Mouse (Mus musculus) embryonic facial prominence, embryonic 15.5 days (tissue): ENCODE measurements around the gene Mapkap1. TPM values are rescaled to one million over a fixed set of nuclear protein-coding genes. Genes with fewer than 3 reads are reported as not detected.
A peak's percentile ranks its signal among the peaks of the same experiment; 100 is the strongest.
"Not testable (repeated sequence)": the region's sequence is repeated elsewhere in the genome, so short reads cannot be mapped to it uniquely, and the experiment has no call there.

Experiments
- ATAC-seq: fragments of 200-750 bp; cut with Nextera tagmentation; 2 replicates; pipeline ENCODE4 v1.8.0; 2017; ENCODE audit warnings: low read depth, moderate TSS enrichment; ENCODE audit not compliant: insufficient number of reproducible peaks, low FRiP score, low TSS enrichment
- H3K27ac ChIP-seq: fragments of 300-500 bp; sonication (generic); replicated peaks from 2 replicates; pipeline ENCODE4 v1.5.1; 2015; ENCODE audit warnings: mild to moderate bottlenecking, inconsistent platforms
- H3K27me3 ChIP-seq: fragments of 300-500 bp; sonication (generic); 2 replicates; pipeline ENCODE4 v1.6.1; 2015; ENCODE audit warnings: inconsistent platforms
- H3K36me3 ChIP-seq: fragments of 300-500 bp; sonication (generic); 2 replicates; pipeline ENCODE4 v1.6.1; 2015; ENCODE audit warnings: mild to moderate bottlenecking, inconsistent platforms
- H3K4me1 ChIP-seq: fragments of 300-500 bp; sonication (generic); 2 replicates; pipeline ENCODE4 v1.6.1; 2015; ENCODE audit warnings: inconsistent platforms
- H3K4me2 ChIP-seq: fragments of 300-500 bp; sonication (generic); replicated peaks from 2 replicates; pipeline ENCODE4 v1.6.1; 2015; ENCODE audit warnings: mild to moderate bottlenecking, inconsistent platforms
- H3K4me3 ChIP-seq: fragments of 300-500 bp; sonication (generic); replicated peaks from 2 replicates; pipeline ENCODE4 v1.5.1; 2015; ENCODE audit warnings: mild to moderate bottlenecking, inconsistent platforms
- H3K9ac ChIP-seq: fragments of 300-500 bp; sonication (generic); 2 replicates; pipeline ENCODE4 v1.6.1; 2015; ENCODE audit warnings: inconsistent platforms
- H3K9me3 ChIP-seq: fragments of 300-500 bp; sonication (generic); replicated peaks from 2 replicates; pipeline ENCODE4 v1.6.1; 2016; ENCODE audit warnings: inconsistent platforms
- WGBS: fragments of 180-500 bp; shearing (Covaris S2); methylation state at CpG from one replicate; pipeline ENCODE4 v1.1.7; 2015; 5-methylcytosine and 5-hydroxymethylcytosine counted together
- polyA plus RNA-seq: library from polyadenylated mRNA; unstranded; fragments of >200 nt; fragmentation: Nextera tagmentation; extraction: Ambion mirVana; gene quantifications from 2 replicates; pipeline ENCODE4 v1.2.1, GENCODE M21; 2015

Gene Mapkap1
- polyA plus RNA-seq, 1 experiment from 2014 or later, result 104 TPM

- no peak for ATAC-seq
- no peaks in the 10 kb centered on the region for H3K9me3 ChIP-seq
- no peaks in the 10 kb centered on the region for H3K27me3 ChIP-seq
- H3K4me2 ChIP-seq, result no peak overlapping the region
- no peak overlapping the region for H3K9ac ChIP-seq
- H3K4me3 ChIP-seq, result no peak overlapping the region
- H3K4me1 ChIP-seq, result no peaks in the 10 kb centered on the region
- no peak overlapping the region for H3K27ac ChIP-seq
- WGBS, result 91% methylated on average over 2 of the region's 2 CpGs
- H3K36me3 ChIP-seq, result no peaks in the 10 kb centered on the region
Observed at GRCm38 (mm10) chr2:34378930-34379329, 27.6 kb upstream of the Mapkap1 start.

DNA sequence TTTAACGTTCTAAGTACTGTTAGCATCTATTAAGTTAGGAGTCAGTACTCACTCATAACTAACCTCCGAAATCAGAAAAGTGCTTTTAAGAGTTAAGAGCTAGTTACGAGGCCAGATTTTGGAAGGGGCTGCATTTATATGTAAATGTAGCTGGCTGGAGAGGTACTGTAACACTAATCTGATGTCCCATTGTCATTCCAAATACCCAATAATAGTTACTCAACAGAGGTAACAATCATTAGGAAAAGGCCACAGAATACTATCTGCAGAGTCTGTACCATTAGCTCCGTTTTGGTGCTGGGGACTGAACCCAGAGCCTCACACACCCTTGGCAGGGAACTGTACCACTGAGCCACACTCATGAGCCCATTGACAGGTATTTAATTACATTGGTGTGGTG, 7.0 kb upstream of the Mapkap1 start:
- H3K4me2 ChIP-seq, result no peak overlapping the region
- no peak overlapping the region for H3K27ac ChIP-seq
- no peaks in the 10 kb centered on the region for H3K4me1 ChIP-seq
- H3K27me3 ChIP-seq, result no peaks in the 10 kb centered on the region
- 57% methylated on average over 4 of the region's 4 CpGs for WGBS
- no peak overlapping the region for H3K9ac ChIP-seq
- no peak overlapping the region for H3K4me3 ChIP-seq
- H3K36me3 ChIP-seq, result no peaks in the 10 kb centered on the region
- H3K9me3 ChIP-seq, result no peaks in the 10 kb centered on the region
- no peak for ATAC-seq

DNA sequence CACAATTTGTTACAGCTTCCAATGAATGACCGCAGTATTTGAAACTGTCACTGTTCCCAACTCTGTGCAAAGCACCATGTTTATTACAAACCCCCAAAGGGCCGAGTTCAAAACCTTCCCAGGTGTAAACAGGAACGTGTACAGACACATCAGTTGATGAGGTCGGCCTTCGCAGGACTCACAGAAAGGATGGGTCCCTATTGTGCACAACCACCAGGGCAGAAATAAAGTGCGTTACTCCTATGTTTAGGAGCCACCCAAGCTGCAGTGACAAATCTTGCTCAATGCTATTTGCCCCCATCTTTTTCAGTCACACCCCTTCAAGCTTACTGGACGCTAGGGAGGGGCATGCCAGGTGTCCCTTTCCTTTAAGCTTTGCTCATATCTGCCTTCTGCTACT, 1.0 kb downstream of the Mapkap1 start:
- H3K9me3 ChIP-seq, result no peaks in the 10 kb centered on the region
- H3K27ac ChIP-seq, result no peak overlapping the region
- H3K9ac ChIP-seq, result peak overlapping the region; percentile 82; the same call in 1 of the 2 replicates
- no peak for ATAC-seq
- WGBS, result 43% methylated on average over 7 of the region's 7 CpGs
- H3K4me2 ChIP-seq, result peak overlapping the region; percentile 70
- H3K4me1 ChIP-seq, result peaks cover 15% of the 10 kb centered on the region
- peak overlapping the region; percentile 91 for H3K4me3 ChIP-seq
- no peaks in the 10 kb centered on the region for H3K27me3 ChIP-seq
- H3K36me3 ChIP-seq, result no peaks in the 10 kb centered on the region

GRCm38 (mm10) chr2:34408341-34408740, 1.8 kb downstream of the Mapkap1 start:
- ATAC-seq, result no peak
- Histone ChIP-seq H3K4me2 (peak overlapping the region; percentile 70; the same call in 1 of the 2 replicates), H3K27ac (no peak overlapping the region), H3K4me3 (no peak overlapping the region), H3K27me3 (no peaks in the 10 kb centered on the region), H3K36me3 (no peaks in the 10 kb centered on the region), H3K9me3 (no peaks in the 10 kb centered on the region), H3K4me1 (peaks cover 15% of the 10 kb centered on the region), H3K9ac (no peak overlapping the region)
- 88% methylated on average over 10 of the region's 10 CpGs for WGBS

DNA sequence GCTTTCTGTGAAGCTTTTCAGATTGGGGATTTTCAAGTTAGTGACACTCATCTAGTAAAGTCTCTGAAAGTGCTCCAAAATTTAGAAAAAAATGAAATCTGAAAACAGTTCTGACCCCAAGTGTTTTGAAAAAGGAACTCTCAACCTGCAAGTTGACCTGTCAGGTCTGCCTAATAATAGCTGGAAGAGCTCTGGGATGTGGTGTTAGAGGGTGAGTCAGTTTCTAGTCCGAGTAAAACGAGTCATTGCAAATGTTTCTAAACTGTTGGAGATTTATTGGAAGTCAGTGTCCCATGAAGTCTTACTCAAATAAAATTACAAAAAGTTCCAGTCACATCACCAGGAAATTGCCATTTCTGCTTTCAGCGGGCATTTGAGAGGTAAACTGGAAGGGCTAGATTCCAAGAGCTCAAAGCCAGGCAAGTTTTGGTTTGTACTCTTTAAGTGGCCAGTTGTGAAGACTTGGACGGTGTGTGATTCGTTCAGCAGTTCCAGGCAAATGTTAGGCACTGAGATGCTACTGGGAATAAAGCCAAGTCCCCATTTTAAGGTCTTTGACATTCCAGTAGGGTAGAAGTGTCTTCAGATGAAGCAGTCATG, 3.3 kb downstream of the Mapkap1 start:
- Histone ChIP-seq H3K27ac (no peak overlapping the region), H3K27me3 (no peaks in the 10 kb centered on the region), H3K9me3 (no peaks in the 10 kb centered on the region), H3K9ac (no peak overlapping the region), H3K36me3 (no peaks in the 10 kb centered on the region), H3K4me2 (no peak overlapping the region), H3K4me1 (peaks cover 15% of the 10 kb centered on the region), H3K4me3 (no peak overlapping the region)
- 73% methylated on average over 5 of the region's 5 CpGs for WGBS
- no peak for ATAC-seq

DNA sequence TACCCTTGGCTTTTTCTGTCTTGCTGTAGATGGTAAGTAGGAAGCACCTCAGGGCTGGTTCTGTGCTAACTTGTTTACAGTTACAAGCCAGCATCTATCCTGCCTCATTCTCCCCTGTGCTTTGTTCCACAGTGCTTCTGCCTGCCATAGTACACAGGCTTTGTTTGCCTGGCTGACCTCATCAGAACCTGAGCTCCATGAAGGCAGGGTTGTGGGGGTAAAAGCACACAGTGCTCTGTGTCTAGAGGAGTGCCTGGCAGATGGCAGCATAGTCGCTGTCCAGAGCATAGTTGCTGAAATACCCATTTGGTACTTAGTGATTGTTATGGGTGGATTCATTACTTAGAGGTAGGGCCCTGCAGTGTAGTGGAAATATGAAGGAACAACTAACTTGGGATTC, 13.7 kb downstream of the Mapkap1 start:
- WGBS, result 47% methylated on average over 1 of the region's 1 CpGs
- Histone ChIP-seq H3K4me1 (peaks cover 3% of the 10 kb centered on the region; the same call in 1 of the 2 replicates), H3K27ac (no peak overlapping the region), H3K4me2 (no peak overlapping the region), H3K9me3 (no peaks in the 10 kb centered on the region), H3K4me3 (no peak overlapping the region), H3K9ac (no peak overlapping the region), H3K36me3 (no peaks in the 10 kb centered on the region; the same call in 1 of the 2 replicates), H3K27me3 (no peaks in the 10 kb centered on the region)
- no peak for ATAC-seq

GRCm38 (mm10) chr2:34424186-34424585, 17.6 kb downstream of the Mapkap1 start:
- Histone ChIP-seq H3K4me2 (no peak overlapping the region), H3K27me3 (no peaks in the 10 kb centered on the region), H3K27ac (no peak overlapping the region), H3K36me3 (no peaks in the 10 kb centered on the region; the same call in 1 of the 2 replicates), H3K9ac (no peak overlapping the region), H3K4me1 (peaks cover 7% of the 10 kb centered on the region; the same call in 1 of the 2 replicates), H3K9me3 (no peaks in the 10 kb centered on the region), H3K4me3 (no peak overlapping the region)
- 69% methylated on average over 3 of the region's 3 CpGs for WGBS
- ATAC-seq, result no peak

- Histone ChIP-seq H3K36me3 (no peaks in the 10 kb centered on the region), H3K9me3 (no peaks in the 10 kb centered on the region), H3K4me3 (no peak overlapping the region), H3K9ac (no peak overlapping the region), H3K27me3 (no peaks in the 10 kb centered on the region), H3K4me2 (no peak overlapping the region), H3K27ac (no peak overlapping the region), H3K4me1 (peaks cover 7% of the 10 kb centered on the region; the same call in 1 of the 2 replicates)
- ATAC-seq, result no peak
- WGBS, result 60% methylated on average over 4 of the region's 4 CpGs
Observed at GRCm38 (mm10) chr2:34425573-34426223, 19.1 kb downstream of the Mapkap1 start.

- no peak overlapping the region for H3K4me3 ChIP-seq
- no peaks in the 10 kb centered on the region for H3K9me3 ChIP-seq
- ATAC-seq, result no peak
- no peak overlapping the region for H3K4me2 ChIP-seq
- no peak overlapping the region for H3K27ac ChIP-seq
- H3K9ac ChIP-seq, result no peak overlapping the region
- H3K36me3 ChIP-seq, result no peaks in the 10 kb centered on the region
- 95% methylated on average over 8 of the region's 8 CpGs for WGBS
- no peaks in the 10 kb centered on the region for H3K27me3 ChIP-seq
- 0 out of 2 replicates have a peak, but pooled peaks cover 2% of the 10 kb centered on the region for H3K4me1 ChIP-seq
Observed at GRCm38 (mm10) chr2:34430663-34431062, 24.1 kb downstream of the Mapkap1 start.

GRCm38 (mm10) chr2:34431701-34432372, 25.3 kb downstream of the Mapkap1 start:
- Histone ChIP-seq H3K27ac (no peak overlapping the region), H3K9ac (no peak overlapping the region), H3K4me2 (no peak overlapping the region), H3K36me3 (no peaks in the 10 kb centered on the region), H3K4me1 (no peaks in the 10 kb centered on the region), H3K9me3 (no peaks in the 10 kb centered on the region), H3K27me3 (no peaks in the 10 kb centered on the region), H3K4me3 (no peak overlapping the region)
- ATAC-seq, result no peak
- WGBS, result 93% methylated on average over 12 of the region's 12 CpGs

DNA sequence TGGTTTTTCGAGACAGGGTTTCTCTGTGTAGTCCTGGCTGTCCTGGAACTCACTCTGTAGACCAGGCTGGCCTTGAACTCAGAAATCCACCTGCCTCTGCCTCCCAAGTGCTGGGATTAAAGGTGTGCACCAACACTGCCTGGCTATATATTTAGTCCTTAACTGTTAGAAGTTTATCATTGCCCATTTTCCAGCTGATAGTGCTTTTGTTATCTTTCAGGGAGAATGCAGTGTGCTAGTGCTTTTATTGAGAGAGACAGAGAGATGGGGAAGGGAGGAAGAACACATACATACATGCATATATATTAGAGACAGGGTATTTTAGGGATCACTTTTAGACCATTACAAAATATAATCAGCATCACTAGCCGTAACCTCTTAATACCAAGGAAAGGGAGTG, 26.3 kb downstream of the Mapkap1 start:
- not testable (repeated sequence) for H3K27ac ChIP-seq, H3K36me3 ChIP-seq, H3K9ac ChIP-seq, ATAC-seq, H3K4me3 ChIP-seq, H3K27me3 ChIP-seq, H3K9me3 ChIP-seq, H3K4me1 ChIP-seq, H3K4me2 ChIP-seq
- WGBS, result 97% methylated on average over 1 of the region's 2 CpGs
